Mouse (Mus musculus): ENCODE measurements around the gene Dhx38.
A peak's percentile ranks its signal among the peaks of the same experiment; 100 is the strongest.

Gene Dhx38

GRCm38 (mm10) chr8:109565498-109566333, at the start of gene Dhx38, which contains the start of gene Txnl4b:
Dhx38 (minus strand) TSS chr8:109565861.
Txnl4b (plus strand) TSS chr8:109565892.
- peak; percentile 99 for DNase-seq (ENCODE audit: low spot score in 2 of 2)

- DNase-seq (ENCODE audit: low spot score in 2 of 2): no peak
Observed at GRCm38 (mm10) chr8:109614243-109615210, 48.9 kb upstream of the Dhx38 start, which contains the start of gene Pkd1l3. Pkd1l3 (plus strand) TSS chr8:109614517.

DNA sequence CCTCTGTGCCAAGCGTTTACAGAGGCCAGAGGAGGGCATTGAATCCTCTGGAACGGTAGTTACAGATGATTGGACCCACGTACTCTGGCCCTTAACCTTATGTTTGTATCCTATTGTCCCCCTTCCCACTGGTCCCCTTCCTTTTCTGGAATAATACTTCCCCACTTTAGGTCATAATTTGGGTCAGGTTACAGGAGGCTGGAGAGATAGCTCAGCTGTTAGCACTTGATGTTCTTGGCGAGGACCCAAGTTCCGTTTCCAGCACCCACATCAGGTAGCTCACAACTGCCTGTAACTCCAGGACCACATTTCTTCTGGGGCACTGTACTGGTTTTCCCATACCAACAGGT, 43.5 kb upstream of the Dhx38 start:
- no peak for DNase-seq (ENCODE audit: low spot score in 2 of 2)

DNA sequence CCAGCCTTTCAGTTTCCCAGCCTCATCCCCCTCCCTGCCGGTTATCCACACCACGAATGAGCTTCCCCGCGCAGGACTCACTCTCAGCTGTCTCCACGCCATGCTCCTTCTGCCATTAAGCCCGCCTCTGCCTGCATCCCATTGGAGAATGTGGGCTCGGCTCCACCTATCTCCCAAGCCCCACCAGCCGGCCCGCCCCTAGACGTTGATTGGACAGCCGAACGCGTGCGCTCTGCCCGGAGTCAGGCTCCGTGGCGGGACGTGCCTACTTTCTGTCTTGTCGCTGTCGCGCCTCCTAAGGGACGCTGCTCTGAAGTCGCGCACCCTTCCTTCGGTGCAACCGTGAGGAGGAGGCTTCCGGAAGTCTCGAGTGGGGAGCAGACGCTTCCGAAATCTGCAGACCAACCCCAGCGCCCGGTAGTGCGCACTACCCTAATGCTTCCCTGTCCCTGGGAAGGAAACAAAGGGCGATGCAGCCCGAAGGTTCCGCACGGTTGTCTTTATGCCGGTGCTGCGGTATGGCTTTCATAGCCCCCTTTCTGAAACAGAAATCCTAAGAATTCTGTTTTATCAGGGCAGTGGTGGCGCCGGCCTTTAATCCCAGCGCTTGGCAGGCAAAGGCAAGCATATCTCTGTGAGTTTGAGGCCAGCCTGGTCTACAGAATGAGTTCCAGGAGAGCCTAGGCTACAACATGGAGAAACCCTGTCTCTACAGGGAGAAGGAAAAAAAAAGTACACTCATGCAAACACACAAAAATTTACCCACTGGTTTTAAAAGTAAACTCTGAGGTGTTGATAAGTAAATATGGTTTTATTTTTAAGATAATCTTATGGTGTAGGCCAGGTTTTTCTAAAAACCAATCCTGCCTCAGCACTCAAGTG, 42.9 kb upstream of the Dhx38 start, which contains the start of gene Dhodh:
TSS of gene Dhodh (minus strand) at position 403 of the 882 bp plus-strand sequence.
- DNase-seq (ENCODE audit: low spot score in 2 of 2): peak; percentile 96 to 97

DNA sequence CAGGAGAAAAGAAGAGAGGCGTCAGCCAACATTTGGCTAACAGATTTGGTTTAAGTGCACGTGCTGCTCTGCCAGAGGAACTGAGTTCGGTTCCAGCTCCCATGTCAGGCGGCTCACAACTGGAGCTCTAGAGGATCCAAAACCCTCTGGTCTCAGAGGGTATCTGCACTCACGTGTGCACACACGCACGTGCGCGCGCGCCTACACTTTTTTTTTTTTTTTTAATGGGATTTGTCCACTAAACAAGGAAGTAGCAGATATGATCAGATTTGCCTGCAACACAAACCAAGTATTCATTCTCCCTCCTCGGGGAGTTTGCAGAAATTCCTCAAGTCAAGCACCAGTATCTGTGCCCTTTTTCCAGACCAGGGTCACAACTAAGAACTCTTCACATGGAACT, 42.0 kb upstream of the Dhx38 start:
- no peak for DNase-seq (ENCODE audit: low spot score in 2 of 2)

- DNase-seq (ENCODE audit: low spot score in 2 of 2): no peak
Observed at GRCm38 (mm10) chr8:109606725-109607124, 41.1 kb upstream of the Dhx38 start.

- DNase-seq (ENCODE audit: low spot score in 2 of 2): peak; percentile 27 to 35
Observed at GRCm38 (mm10) chr8:109595854-109596253, 30.2 kb upstream of the Dhx38 start.

GRCm38 (mm10) chr8:109593117-109593788, 27.6 kb upstream of the Dhx38 start:
- DNase-seq (ENCODE audit: low spot score in 2 of 2): peak in 1 of 2 experiments; percentile 14

DNA sequence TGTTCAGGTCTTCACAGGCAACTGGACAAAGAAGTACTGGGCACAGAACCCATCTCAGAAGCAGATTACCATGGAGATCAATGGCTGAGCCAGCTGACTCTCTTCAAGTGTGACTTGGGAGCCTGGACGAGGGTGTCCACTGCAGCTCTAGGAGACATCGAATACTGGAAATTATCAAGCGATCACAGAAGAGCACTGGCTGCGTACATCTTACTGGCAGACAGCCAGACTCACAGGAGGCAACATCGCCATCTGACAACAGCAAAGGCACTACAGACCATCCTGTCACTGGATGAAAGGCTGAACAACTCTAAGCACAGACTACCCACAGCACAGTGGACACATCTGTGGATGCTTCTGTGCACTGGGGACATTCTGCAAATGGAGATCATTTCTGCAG, 26.5 kb upstream of the Dhx38 start:
- DNase-seq (ENCODE audit: low spot score in 2 of 2): peak in 1 of 2 experiments; percentile 15

GRCm38 (mm10) chr8:109591367-109591766, 25.7 kb upstream of the Dhx38 start:
- peak in 1 of 2 experiments; percentile 15 for DNase-seq (ENCODE audit: low spot score in 2 of 2)

DNA sequence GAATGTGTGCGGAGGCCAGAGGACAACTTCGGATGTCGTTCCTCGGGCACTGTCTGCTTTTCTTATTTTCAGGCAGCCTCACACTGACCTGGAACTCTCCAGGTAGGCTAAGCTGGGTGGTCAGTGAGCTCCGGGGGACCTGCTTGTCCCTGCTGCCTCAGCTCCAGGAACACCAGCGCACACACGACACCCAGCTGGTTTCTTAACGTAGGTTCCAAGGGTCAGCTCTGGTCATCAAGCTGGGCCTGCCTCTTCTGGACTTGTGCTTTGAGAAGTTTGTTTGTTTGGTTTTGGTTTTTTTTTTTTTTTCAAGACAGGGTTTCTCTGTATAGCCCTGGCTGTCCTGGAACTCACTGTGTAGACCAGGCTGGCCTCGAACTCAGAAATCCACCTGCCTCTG, 25.2 kb upstream of the Dhx38 start:
- DNase-seq (ENCODE audit: low spot score in 2 of 2): no peak

- no peak for DNase-seq (ENCODE audit: low spot score in 2 of 2)
Observed at GRCm38 (mm10) chr8:109586972-109587504, 21.4 kb upstream of the Dhx38 start.

GRCm38 (mm10) chr8:109585652-109586051, 20.0 kb upstream of the Dhx38 start:
- no peak for DNase-seq (ENCODE audit: low spot score in 2 of 2)

DNA sequence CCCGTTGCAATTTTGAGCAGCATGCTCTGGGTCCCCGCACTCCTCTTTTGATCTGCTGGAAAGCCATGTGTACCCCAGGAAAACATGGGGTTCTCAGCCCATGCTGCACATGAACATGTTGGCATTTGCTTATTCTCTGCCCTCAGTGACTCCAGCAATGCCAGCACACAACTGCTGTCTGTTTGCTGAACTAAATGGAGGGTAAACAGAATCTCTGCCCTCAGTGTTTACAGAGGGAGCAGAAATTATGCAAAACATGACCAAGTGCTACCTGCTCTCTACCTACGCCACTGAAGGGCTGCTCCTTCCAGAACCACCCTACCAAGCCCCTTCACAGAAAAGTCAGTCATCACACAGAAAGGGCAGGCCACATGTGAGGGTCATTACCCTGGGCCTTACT, 19.2 kb upstream of the Dhx38 start:
- DNase-seq (ENCODE audit: low spot score in 2 of 2): no peak

GRCm38 (mm10) chr8:109584293-109584692, 18.6 kb upstream of the Dhx38 start:
- DNase-seq (ENCODE audit: low spot score in 2 of 2): no peak

- DNase-seq (ENCODE audit: low spot score in 2 of 2): no peak
Observed at GRCm38 (mm10) chr8:109578900-109579301, 13.2 kb upstream of the Dhx38 start, which contains the start of gene Hp. Hp (minus strand) TSS chr8:109579172.

DNA sequence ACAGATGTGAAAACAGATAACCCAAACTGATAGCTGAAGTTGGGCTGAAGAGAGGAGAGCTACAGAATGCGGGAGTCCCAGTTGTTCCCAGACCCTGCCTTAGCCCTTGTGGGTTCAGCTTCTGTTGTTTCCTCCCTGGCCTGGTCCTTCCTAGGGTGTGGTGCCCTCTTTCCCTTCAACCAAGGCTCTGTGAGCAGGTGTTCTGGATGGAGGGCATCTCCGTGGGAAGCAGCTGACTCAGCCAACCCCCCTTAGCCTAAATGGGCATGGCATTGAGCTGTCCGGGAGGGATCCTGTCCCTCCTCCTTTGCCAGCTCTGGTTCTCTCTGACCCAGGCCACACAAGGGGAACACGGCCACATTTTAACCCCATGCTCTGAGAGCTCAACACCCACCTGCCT, 10.7 kb upstream of the Dhx38 start:
- DNase-seq (ENCODE audit: low spot score in 2 of 2): no peak

DNA sequence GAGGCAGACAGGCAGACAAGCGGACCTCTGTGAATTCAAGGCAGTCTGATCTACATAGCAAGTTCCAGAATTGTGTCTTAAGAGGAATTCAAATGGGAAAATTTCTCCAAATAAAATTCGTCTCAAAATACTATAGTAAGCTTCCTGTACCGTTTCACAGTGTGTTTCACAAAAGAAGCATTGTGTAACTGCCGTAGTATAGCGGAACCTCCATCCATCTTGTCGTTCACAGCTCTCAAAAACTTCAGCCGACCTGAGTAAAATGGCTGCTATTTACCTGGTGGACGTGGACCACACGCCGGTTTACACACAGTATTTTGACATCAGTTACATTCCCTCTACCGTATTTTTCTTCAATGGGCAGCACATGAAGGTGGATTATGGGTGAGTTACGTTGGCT, 5.5 kb upstream of the Dhx38 start:
- no peak for DNase-seq (ENCODE audit: low spot score in 2 of 2)

- DNase-seq (ENCODE audit: low spot score in 2 of 2): no peak
Observed at GRCm38 (mm10) chr8:109564766-109565165, 895 bp downstream of the Dhx38 start.

- no peak for DNase-seq (ENCODE audit: low spot score in 2 of 2)
Observed at GRCm38 (mm10) chr8:109563881-109564280, 1.8 kb downstream of the Dhx38 start.

All from spleen, postnatal 36 days (tissue).